ENCODE assay signal across 19 mouse cellular contexts in the genomic region with DNA sequence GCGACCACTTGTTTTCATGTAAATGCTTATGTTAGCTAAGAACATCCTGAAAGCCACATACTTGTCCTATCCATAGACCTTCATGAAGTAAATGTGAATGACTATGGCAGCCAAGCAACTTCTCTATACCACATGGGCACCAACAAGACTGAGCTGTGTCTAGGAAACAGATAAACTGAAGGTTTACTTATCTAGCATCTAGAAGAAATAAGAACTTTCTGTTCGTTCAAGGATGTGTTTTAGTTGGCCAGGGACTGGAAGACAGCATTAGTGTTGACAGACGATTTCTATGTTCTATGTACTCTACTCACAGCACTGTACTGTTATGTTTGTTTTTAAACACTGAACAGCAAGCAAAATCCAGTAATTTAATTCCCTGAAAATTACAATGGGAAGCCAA. TPM values are rescaled to one million over a fixed set of nuclear protein-coding genes. Genes with fewer than 3 reads are reported as not detected.
DNase-seq lines count a peak whose midpoint lies in the region; ATAC-seq and TF ChIP-seq lines count a peak whose summit lies in the region.
"Had no signal": no experiment of that assay in that cellular context is flagged by ENCODE, and none has a peak within 500 bp of the region (broad histone marks: within the 10 kb centered on the region; RNA-seq: fewer than 3 reads in every experiment).

No protein-coding gene starts in this region.

- peaks cover 4% of the 10 kb centered on the region for H3K79me2 ChIP-seq in heart, adult 2 months (replicated peaks; ENCODE audit: control insufficient read depth, insufficient read depth, low read length)

- no peaks in the 10 kb centered on the region for H3K9me3 ChIP-seq in liver, postnatal 0 days (ENCODE audit: low read length)
- H3K9me3 ChIP-seq: kidney, embryonic 15.5 days; midbrain, embryonic 13.5 days had no signal

- no peak for DNase-seq in heart, adult 2 months
- no peak for DNase-seq in heart, postnatal 4 days
- DNase-seq in A20 (ENCODE audit: low read depth, low spot score): peak; percentile 75
- no peak for DNase-seq in liver, postnatal 0 days
- no peak for DNase-seq in lung, postnatal 36 days
- DNase-seq in retina, embryonic 14.5 days (ENCODE audit: low spot score): no peak
- DNase-seq: adrenal gland, adult 8-10 months; cerebellum, adult 2 months; gastrocnemius, postnatal 14 days; heart, postnatal 10 days; lung, embryonic 14.5 days; retina, postnatal 1 day; thymus, postnatal 4 days had no signal

- H3K9ac ChIP-seq in heart, adult 2 months (ENCODE audit: low read depth, low read length): no peak overlapping the region
- H3K9ac ChIP-seq in liver, postnatal 0 days (replicated peaks): no peak overlapping the region
- H3K9ac ChIP-seq: hindbrain, embryonic 14.5 days; kidney, embryonic 15.5 days; lung, embryonic 14.5 days; midbrain, embryonic 13.5 days had no signal

- peaks cover 3% of the 10 kb centered on the region for H3K4me1 ChIP-seq in heart, adult 2 months (ENCODE audit: control insufficient read depth, insufficient read depth, low read length)
- H3K4me1 ChIP-seq in bone marrow macrophage, adult 2 months (ENCODE audit: control insufficient read depth, insufficient read depth, low read length): peaks cover 14% of the 10 kb centered on the region
- H3K4me1 ChIP-seq in liver, postnatal 0 days (ENCODE audit: insufficient read depth): peaks cover 3% of the 10 kb centered on the region; the same call in 1 of the 2 replicates

- TF ChIP-seq CTCF in heart, adult 2 months (IDR thresholded peaks at IDR 0.05): no peak
- no peak for TF ChIP-seq CTCF in bone marrow macrophage, adult 2 months (IDR thresholded peaks at IDR 0.05; ENCODE audit: low read depth, low read length)
- no peak for TF ChIP-seq CTCF in liver, postnatal 0 days (IDR thresholded peaks at IDR 0.05; ENCODE audit: low read depth)

- peak overlapping the region; percentile 34 for H3K4me2 ChIP-seq in liver, postnatal 0 days (ENCODE audit: low read depth, low read length)
- H3K4me2 ChIP-seq: hindbrain, embryonic 14.5 days; kidney, embryonic 15.5 days; lung, embryonic 14.5 days; midbrain, embryonic 13.5 days had no signal

- peak overlapping the region; percentile 3 for H3K4me3 ChIP-seq in heart, adult 2 months
- peak overlapping the region; percentile 36 for H3K4me3 ChIP-seq in bone marrow macrophage, adult 2 months (ENCODE audit: insufficient read depth, low read length)
- peak overlapping the region; percentile 24; the same call in 1 of the 2 replicates for H3K4me3 ChIP-seq in liver, postnatal 0 days (ENCODE audit: low read depth, low read length)
- H3K4me3 ChIP-seq: kidney, embryonic 15.5 days; midbrain, embryonic 13.5 days had no signal

- intact Hi-C loops in heart, adult 2 months (cut with DNase I): no loop called here

- no peak for ATAC-seq in liver, postnatal 0 days
- ATAC-seq: intestine, embryonic 16.5 days; midbrain, embryonic 13.5 days had no signal

- TF ChIP-seq EP300 in heart, adult 2 months (IDR thresholded peaks at IDR 0.05; ENCODE audit: insufficient read depth, low read depth, low read length): no peak
- TF ChIP-seq EP300 in liver, postnatal 0 days (IDR thresholded peaks at IDR 0.05; ENCODE audit: low read depth): no peak

- TF ChIP-seq POLR2A in heart, adult 2 months (IDR thresholded peaks at IDR 0.05; ENCODE audit: insufficient read depth, low read depth, low read length): no peak
- TF ChIP-seq POLR2A in bone marrow macrophage, adult 2 months (IDR thresholded peaks at IDR 0.05; ENCODE audit: borderline replicate concordance, low read depth, low read length): no peak

- 67% methylated on average over 3 of the region's 3 CpGs for WGBS in heart, adult 2 months
- WGBS in liver, postnatal 0 days (ENCODE audit: insufficient replicate concordance): 62% methylated on average over 3 of the region's 3 CpGs

- H3K27me3 ChIP-seq in heart, adult 2 months (ENCODE audit: control insufficient read depth, insufficient read depth, low read length): no peaks in the 10 kb centered on the region
- no peaks in the 10 kb centered on the region for H3K27me3 ChIP-seq in liver, postnatal 0 days (ENCODE audit: insufficient read depth, low read length)
- H3K27me3 ChIP-seq: kidney, embryonic 15.5 days; midbrain, embryonic 13.5 days had no signal

- peaks cover 2% of the 10 kb centered on the region for H3K36me3 ChIP-seq in heart, adult 2 months (ENCODE audit: control insufficient read depth, insufficient read depth, low read length)
- H3K36me3 ChIP-seq in liver, postnatal 0 days (replicated peaks; ENCODE audit: insufficient read depth, low read length): no peaks in the 10 kb centered on the region; the same call in 1 of the 2 replicates
- H3K36me3 ChIP-seq: kidney, embryonic 15.5 days; midbrain, embryonic 13.5 days had no signal

- no peak overlapping the region for H3K27ac ChIP-seq in heart, adult 2 months
- H3K27ac ChIP-seq in bone marrow macrophage, adult 2 months (ENCODE audit: insufficient read depth, low read depth, low read length): no peak overlapping the region
- H3K27ac ChIP-seq in liver, postnatal 0 days (ENCODE audit: low read depth): no peak overlapping the region
- H3K27ac ChIP-seq: hindbrain, embryonic 14.5 days; kidney, embryonic 15.5 days; macrophage; midbrain, embryonic 13.5 days had no signal

RNA-seq across cellular contexts. Expression of a gene that starts 2.9 kb away (rescaled TPM):
- total RNA-seq in heart, adult 2 months (2021): 10 to 100 TPM; 12.5 to 13.5 TPM
- 3.5 and 4.5 TPM in 2 replicates for polyA plus RNA-seq in heart, adult 2 months (2012; rRNA removed)
- 10 to 100 TPM; 18.9 to 23.2 TPM for total RNA-seq in heart, postnatal 4 days (2021)
- polyA plus RNA-seq in bone marrow macrophage, adult 2 months (2012; ENCODE audit: insufficient read depth, insufficient read length, missing spikeins): 81.1 TPM in 2 replicates
- 13.3 and 14.0 TPM in 2 replicates for polyA plus RNA-seq in liver, postnatal 0 days (2015; fragmentation: Nextera tagmentation; extraction: Ambion mirVana)
